Mouse (Mus musculus) heart, adult 2 months (tissue): ENCODE results near the gene Strap.

Experiments used
- CTCF ChIP-seq: fragments of 200-600 bp; IDR thresholded peaks from 2 replicates; pipeline ENCODE4 v1.8.1; 2022; ENCODE audit warnings: antibody characterized with exemption, mild to moderate bottlenecking, moderate library complexity
- POLR2A ChIP-seq: fragments of 200-500 bp; IDR thresholded peaks from 2 replicates; pipeline ENCODE4 v1.6.1; 2011; ENCODE audit warnings: mild to moderate bottlenecking, low read depth, low read length, control low read depth; ENCODE audit not compliant: insufficient read depth

- TF ChIP-seq POLR2A (no peak), CTCF (no peak)
These were observed 26.1 kb downstream of the Strap start for GRCm38 (mm10) chr6:137760966-137761365.
